Mouse (Mus musculus): ENCODE data around the gene Serping1. TPM values are rescaled to one million over a fixed set of nuclear protein-coding genes. Genes with fewer than 3 reads are reported as not detected.
"Not testable (repeated sequence)": the region's sequence is repeated elsewhere in the genome, so short reads cannot be mapped to it uniquely, and the experiment has no call there.

The Serping1 gene
- polyA plus RNA-seq, 1 experiment from 2014 or later, result 26.0 TPM

- peaks cover 2% of the 10 kb centered on the region; the same call in 1 of the 2 replicates for H3K27me3 ChIP-seq
- ATAC-seq (ENCODE audit: insufficient number of reproducible peaks, insufficient read depth, low FRiP score, low TSS enrichment, low read depth), result no peak
- H3K4me2 ChIP-seq, result peak overlapping the region; percentile 75
- H3K4me3 ChIP-seq, result 0 out of 2 replicates have a peak overlapping the region, but pooled peaks have one; percentile 2
- 8% methylated on average over 8 of the region's 8 CpGs for WGBS
- peaks cover 93% of the 10 kb centered on the region for H3K4me1 ChIP-seq
- peak overlapping the region; percentile 59; the same call in 1 of the 2 replicates for H3K9ac ChIP-seq
- peak overlapping the region; percentile 71 for H3K27ac ChIP-seq
- no peaks in the 10 kb centered on the region for H3K9me3 ChIP-seq
- H3K36me3 ChIP-seq, result peaks cover 18% of the 10 kb centered on the region
These were observed 37.8 kb downstream of the Serping1 start for GRCm38 (mm10) chr2:84737451-84737925.

- H3K27ac ChIP-seq, result peak overlapping the region; percentile 71; the same call in 1 of the 2 replicates
- no peak for ATAC-seq (ENCODE audit: insufficient number of reproducible peaks, insufficient read depth, low FRiP score, low TSS enrichment, low read depth)
- peak overlapping the region; percentile 59 for H3K9ac ChIP-seq
These were observed 38.7 kb downstream of the Serping1 start for GRCm38 (mm10) chr2:84736312-84737161.

GRCm38 (mm10) chr2:84735346-84735920 is 39.8 kb downstream of the Serping1 start:
- H3K27ac ChIP-seq, result peak overlapping the region; percentile 1; the same call in 1 of the 2 replicates
- peaks cover 2% of the 10 kb centered on the region; the same call in 1 of the 2 replicates for H3K27me3 ChIP-seq
- H3K36me3 ChIP-seq, result peaks cover 5% of the 10 kb centered on the region; the same call in 1 of the 2 replicates
- peaks cover 72% of the 10 kb centered on the region for H3K4me1 ChIP-seq
- no peak for ATAC-seq (ENCODE audit: insufficient number of reproducible peaks, insufficient read depth, low FRiP score, low TSS enrichment, low read depth)
- H3K4me3 ChIP-seq, result peak overlapping the region; percentile 50
- H3K9ac ChIP-seq, result peak overlapping the region; percentile 72
- WGBS, result 18% methylated on average over 7 of the region's 7 CpGs
- no peaks in the 10 kb centered on the region for H3K9me3 ChIP-seq
- H3K4me2 ChIP-seq, result peak overlapping the region; percentile 75

More at GRCm38 (mm10) chr2:84736312-84737161, 38.7 kb downstream of the Serping1 start:
- H3K4me1 ChIP-seq, result peaks cover 83% of the 10 kb centered on the region
- no peaks in the 10 kb centered on the region for H3K9me3 ChIP-seq
- WGBS, result 5% methylated on average over 27 of the region's 27 CpGs
- peak overlapping the region; percentile 75 for H3K4me2 ChIP-seq
- H3K36me3 ChIP-seq, result peaks cover 15% of the 10 kb centered on the region
- H3K27me3 ChIP-seq, result peaks cover 2% of the 10 kb centered on the region; the same call in 1 of the 2 replicates
- peak overlapping the region; percentile 15 for H3K4me3 ChIP-seq

GRCm38 (mm10) chr2:84734919-84735318 is 40.3 kb downstream of the Serping1 start:
- peaks cover 67% of the 10 kb centered on the region for H3K4me1 ChIP-seq

GRCm38 (mm10) chr2:84734351-84734864 is 40.8 kb downstream of the Serping1 start:
- Histone ChIP-seq H3K9me3 (no peaks in the 10 kb centered on the region), H3K4me3 (peak overlapping the region; percentile 50), H3K36me3 (no peaks in the 10 kb centered on the region), H3K27me3 (peaks cover 2% of the 10 kb centered on the region; the same call in 1 of the 2 replicates), H3K4me1 (peaks cover 62% of the 10 kb centered on the region), H3K27ac (peak overlapping the region; percentile 55), H3K4me2 (peak overlapping the region; percentile 75), H3K9ac (peak overlapping the region; percentile 72)
- WGBS, result 2% methylated on average over 11 of the region's 11 CpGs
- no peak for ATAC-seq (ENCODE audit: insufficient number of reproducible peaks, insufficient read depth, low FRiP score, low TSS enrichment, low read depth)

More at GRCm38 (mm10) chr2:84734919-84735318, 40.3 kb downstream of the Serping1 start:
- H3K27ac ChIP-seq, result no peak overlapping the region
- peak overlapping the region; percentile 75 for H3K4me2 ChIP-seq
- peak overlapping the region; percentile 72 for H3K9ac ChIP-seq
- H3K4me3 ChIP-seq, result peak overlapping the region; percentile 50
- ATAC-seq (ENCODE audit: insufficient number of reproducible peaks, insufficient read depth, low FRiP score, low TSS enrichment, low read depth), result no peak
- 3% methylated on average over 2 of the region's 2 CpGs for WGBS
- H3K36me3 ChIP-seq, result 0 out of 2 replicates have a peak, but pooled peaks cover under 1% of the 10 kb centered on the region
- H3K27me3 ChIP-seq, result peaks cover 2% of the 10 kb centered on the region; the same call in 1 of the 2 replicates
- H3K9me3 ChIP-seq, result no peaks in the 10 kb centered on the region

- H3K4me3 ChIP-seq, result peak within 1 kb of the TSS; percentile 50
- H3K9me3 ChIP-seq, result no peaks in the 10 kb centered on the region
- peak within 1 kb of the TSS; percentile 72 for H3K9ac ChIP-seq
- peaks cover 2% of the 10 kb centered on the region; the same call in 1 of the 2 replicates for H3K27me3 ChIP-seq
- 2% methylated on average over 8 of the region's 8 CpGs for WGBS
- peaks cover 55% of the 10 kb centered on the region for H3K4me1 ChIP-seq
- ATAC-seq (ENCODE audit: insufficient number of reproducible peaks, insufficient read depth, low FRiP score, low TSS enrichment, low read depth), result peak; percentile 69
- H3K27ac ChIP-seq, result peak within 1 kb of the TSS; percentile 55
- H3K36me3 ChIP-seq, result no peaks in the 10 kb centered on the region
- peak within 1 kb of the TSS; percentile 75 for H3K4me2 ChIP-seq
These were observed 41.5 kb downstream of the Serping1 start, which contains the start of gene Ypel4 for GRCm38 (mm10) chr2:84733579-84734300. TSS of gene Ypel4 (plus strand) at chr2:84734058.

- Histone ChIP-seq H3K36me3 (no peaks in the 10 kb centered on the region), H3K27me3 (peaks cover 2% of the 10 kb centered on the region; the same call in 1 of the 2 replicates), H3K9me3 (no peaks in the 10 kb centered on the region), H3K4me1 (peaks cover 42% of the 10 kb centered on the region), H3K4me2 (no peak overlapping the region), H3K27ac (no peak overlapping the region), H3K9ac (no peak overlapping the region), H3K4me3 (no peak overlapping the region)
- WGBS, result 86% methylated on average over 1 of the region's 1 CpGs
- no peak for ATAC-seq (ENCODE audit: insufficient number of reproducible peaks, insufficient read depth, low FRiP score, low TSS enrichment, low read depth)
These were observed 42.9 kb downstream of the Serping1 start for GRCm38 (mm10) chr2:84732394-84732793.

GRCm38 (mm10) chr2:84731206-84731605 is 44.0 kb downstream of the Serping1 start:
- ATAC-seq (ENCODE audit: insufficient number of reproducible peaks, insufficient read depth, low FRiP score, low TSS enrichment, low read depth), result no peak
- 88% methylated on average over 3 of the region's 3 CpGs for WGBS
- Histone ChIP-seq H3K4me2 (no peak overlapping the region), H3K4me1 (peaks cover 34% of the 10 kb centered on the region), H3K9me3 (no peaks in the 10 kb centered on the region), H3K27ac (no peak overlapping the region), H3K27me3 (no peaks in the 10 kb centered on the region), H3K36me3 (no peaks in the 10 kb centered on the region), H3K9ac (no peak overlapping the region), H3K4me3 (no peak overlapping the region)

- peaks cover 19% of the 10 kb centered on the region for H3K36me3 ChIP-seq
- WGBS, result 77% methylated on average over 5 of the region's 5 CpGs
- not testable (repeated sequence) for H3K4me2 ChIP-seq; H3K27ac ChIP-seq; H3K27me3 ChIP-seq; H3K4me3 ChIP-seq; H3K9ac ChIP-seq; ATAC-seq (ENCODE audit: insufficient number of reproducible peaks, insufficient read depth, low FRiP score, low TSS enrichment, low read depth); H3K9me3 ChIP-seq
- peaks cover 13% of the 10 kb centered on the region for H3K4me1 ChIP-seq
These were observed 47.1 kb downstream of the Serping1 start for GRCm38 (mm10) chr2:84728191-84728590.

- H3K4me2 ChIP-seq, result peak within 1 kb of the TSS; percentile 78
- peak within 1 kb of the TSS; percentile 73 for H3K9ac ChIP-seq
- peaks cover 13% of the 10 kb centered on the region for H3K4me1 ChIP-seq
- peak within 1 kb of the TSS; percentile 84 for H3K27ac ChIP-seq
- peak within 1 kb of the TSS; percentile 63 for H3K4me3 ChIP-seq
- no peaks in the 10 kb centered on the region for H3K9me3 ChIP-seq
- peaks cover 22% of the 10 kb centered on the region for H3K36me3 ChIP-seq
- under 1% methylated on average over 39 of the region's 39 CpGs for WGBS
- peak; percentile 95 for ATAC-seq (ENCODE audit: insufficient number of reproducible peaks, insufficient read depth, low FRiP score, low TSS enrichment, low read depth)
- no peaks in the 10 kb centered on the region for H3K27me3 ChIP-seq
These were observed 47.9 kb downstream of the Serping1 start, which contains the start of gene Clp1 for GRCm38 (mm10) chr2:84727172-84727858. TSS of gene Clp1 (minus strand) at chr2:84727350.

Data from embryonic facial prominence, embryonic 13.5 days (tissue).